Mouse (Mus musculus) cerebellum, adult 11-12 months (tissue): Measurements from ENCODE around the gene Slc5a10.

ENCODE experiments used
- DNase-seq: peaks from one replicate; pipeline ENCODE4 v3.0.0; 2022

Slc5a10 gene

DNA sequence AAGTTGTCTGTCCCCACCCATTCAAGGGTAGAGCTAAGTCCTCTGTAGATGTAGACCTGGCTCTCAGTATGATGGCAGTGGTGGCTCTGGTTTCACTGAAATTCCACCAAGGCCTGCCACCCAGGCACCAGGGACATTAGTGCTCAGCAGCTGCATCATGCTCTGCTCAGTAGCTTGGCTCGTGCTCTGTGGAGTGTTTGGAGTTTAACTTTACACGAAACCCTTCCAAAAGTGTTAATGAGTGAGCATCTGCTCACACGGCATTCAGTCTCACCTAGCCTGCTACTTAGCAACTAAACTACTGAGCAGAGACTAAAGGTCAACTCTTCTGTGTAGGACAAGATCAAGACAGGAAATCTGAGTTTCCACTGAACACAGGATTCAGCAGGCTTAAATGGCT, at the start of gene Slc5a10:
Slc5a10 (minus strand) TSS at position 191 of the 400 bp plus-strand sequence.
- no peak for DNase-seq

DNA sequence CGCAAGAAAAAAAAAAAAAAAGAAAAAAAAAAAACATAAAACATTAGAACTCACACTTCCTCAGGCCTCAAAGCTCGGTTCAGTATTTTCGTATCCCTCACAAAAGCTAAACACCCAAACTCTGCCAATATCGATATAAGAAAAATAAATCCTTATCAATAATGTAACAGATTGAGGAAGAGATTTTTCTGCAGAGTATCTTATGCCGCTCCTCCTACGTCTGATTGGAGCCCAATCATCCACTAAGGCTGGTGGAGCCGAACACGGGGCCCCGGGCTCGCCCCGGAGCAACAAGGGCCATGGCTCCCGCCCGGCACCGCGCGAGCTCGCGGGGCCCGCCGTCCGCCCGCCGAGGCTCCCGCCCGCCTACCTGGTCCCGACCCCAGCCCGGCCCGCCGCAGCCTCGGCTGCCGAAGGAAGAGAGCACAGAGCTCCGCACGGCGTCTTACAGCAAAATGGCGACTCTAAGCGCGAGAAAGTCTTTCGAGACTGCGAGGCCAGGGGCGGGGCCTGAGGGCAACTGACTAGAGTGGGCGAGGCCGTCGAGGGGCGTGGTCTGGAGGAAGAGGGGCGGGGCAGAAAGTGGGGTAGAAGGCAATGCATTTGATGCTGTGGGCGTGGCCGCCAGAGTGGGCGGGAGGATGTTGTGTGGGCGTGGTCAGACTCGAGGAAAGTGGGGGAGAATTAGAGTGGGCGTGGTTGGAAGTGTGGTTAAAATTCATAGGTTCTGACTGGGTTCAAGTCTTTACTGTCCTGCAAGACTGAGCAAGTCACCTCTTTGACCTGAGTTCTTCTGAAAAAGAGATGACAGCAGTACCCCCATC, 41.2 kb upstream of the Slc5a10 start, which contains the start of gene Prpsap2:
Prpsap2 (minus strand) TSS at position 505 of the 824 bp plus-strand sequence.
- DNase-seq = peak; percentile 98

DNA sequence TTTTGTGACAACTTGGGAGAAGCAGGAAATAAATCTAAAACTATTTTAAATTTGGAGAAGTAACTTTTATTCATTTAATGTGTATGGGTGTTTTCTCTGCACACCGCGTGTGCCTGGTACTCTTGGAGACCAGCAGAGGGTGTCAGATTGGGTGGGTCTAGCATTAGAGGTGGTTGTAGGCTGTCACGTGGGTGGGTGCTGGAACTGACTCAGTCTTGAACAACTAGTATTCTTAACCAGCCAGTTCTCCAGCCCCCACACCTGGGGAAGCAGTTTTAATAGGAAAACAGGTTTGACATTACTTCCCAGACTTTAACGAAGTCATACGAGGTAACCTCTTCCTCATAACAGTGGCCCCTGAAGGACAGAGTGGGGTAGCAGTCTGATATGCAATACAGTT, 39.9 kb upstream of the Slc5a10 start:
- DNase-seq = no peak

DNA sequence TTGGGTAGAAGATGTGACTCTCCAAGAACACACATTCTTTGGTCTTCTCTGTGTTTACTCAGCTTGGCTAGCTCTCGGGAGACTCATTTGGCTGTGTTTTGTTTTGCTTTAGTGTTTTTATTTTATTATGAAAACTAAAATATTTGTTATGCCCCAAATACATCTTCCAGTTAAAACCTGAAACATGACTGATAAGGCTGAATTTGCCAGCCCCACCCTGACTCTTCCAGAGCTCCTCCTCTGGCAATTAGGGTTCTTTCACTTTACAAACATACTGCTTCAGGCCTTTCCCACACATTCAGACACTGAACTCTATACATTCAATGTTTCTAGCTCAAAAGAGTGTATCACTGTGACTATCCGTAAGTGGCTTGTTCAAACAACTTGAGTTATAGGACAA, 36.5 kb upstream of the Slc5a10 start:
- DNase-seq = no peak

DNA sequence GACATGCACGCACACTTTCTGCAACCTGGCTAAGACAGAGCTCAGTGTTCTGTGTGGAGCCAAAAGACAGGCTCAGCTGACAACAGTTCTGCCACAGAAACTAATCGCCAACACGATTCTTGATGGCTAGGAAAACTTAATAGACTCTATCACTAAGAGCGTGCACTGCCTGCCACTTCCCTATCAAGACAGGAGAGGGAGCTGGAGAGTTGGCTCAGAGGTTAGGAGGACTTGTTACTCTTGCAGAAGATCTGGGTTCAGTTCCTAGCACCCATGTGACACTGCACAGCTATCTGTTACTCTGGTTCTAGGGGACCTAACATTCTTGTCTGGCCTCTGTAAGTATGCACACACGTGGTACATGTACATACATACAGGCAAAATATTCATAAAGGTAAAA, 31.0 kb upstream of the Slc5a10 start:
- no peak for DNase-seq

DNA sequence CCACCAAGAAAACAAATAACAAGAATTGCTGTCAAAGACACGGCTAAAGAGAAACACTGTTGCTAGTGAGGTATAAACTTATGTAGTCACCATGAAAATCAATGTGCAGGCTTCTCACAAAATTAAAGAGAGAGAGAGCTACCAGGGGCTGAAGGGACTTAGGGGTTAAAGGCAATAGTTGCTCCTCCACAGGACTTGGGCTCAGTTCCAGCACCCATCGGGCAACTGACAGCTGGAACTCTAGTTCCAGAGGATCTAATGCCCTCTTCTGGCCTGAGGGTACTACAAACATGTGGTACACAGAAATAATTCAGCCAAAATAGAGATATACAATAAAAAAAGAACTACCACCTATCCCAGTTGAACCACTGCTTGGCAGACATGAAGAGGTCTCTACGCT, 26.5 kb upstream of the Slc5a10 start:
- DNase-seq = no peak

DNA sequence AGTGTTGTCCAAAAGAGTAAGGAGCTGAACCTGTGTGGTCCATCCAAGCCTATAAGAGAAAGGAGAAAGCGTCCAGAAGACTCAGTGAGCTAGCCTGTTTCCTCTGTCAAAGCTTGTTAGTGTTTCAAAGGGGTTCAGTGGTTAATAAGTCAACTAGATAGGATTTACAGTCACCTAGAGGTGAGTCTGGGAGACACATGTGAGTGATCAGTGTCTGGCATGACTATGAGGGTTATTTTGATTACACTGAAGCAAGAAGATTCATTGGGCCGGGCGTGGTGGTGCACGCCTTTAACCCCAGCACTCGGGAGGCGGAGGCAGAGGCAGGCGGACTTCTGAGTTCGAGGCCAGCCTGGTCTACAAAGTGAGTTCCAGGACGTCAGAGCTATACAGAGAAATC, 25.2 kb upstream of the Slc5a10 start:
- DNase-seq = no peak

DNA sequence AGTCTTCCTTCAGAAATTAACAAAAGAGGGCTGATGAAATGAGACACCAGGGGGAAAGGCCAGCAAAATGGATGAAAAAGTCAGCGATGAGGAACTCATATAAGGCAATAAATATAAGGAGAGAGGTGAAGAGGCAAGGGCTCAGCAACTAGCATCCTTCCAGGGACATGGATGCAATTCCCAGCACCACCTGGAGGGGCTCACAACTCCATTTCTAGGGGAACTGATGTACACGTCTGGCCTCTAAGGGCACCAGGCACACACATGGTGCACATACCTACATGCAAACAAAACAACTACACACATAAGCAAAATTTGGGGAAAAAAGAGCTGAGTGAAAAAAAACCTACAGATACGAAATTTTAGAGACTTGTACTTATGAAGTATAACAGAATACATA, 23.8 kb upstream of the Slc5a10 start:
- no peak for DNase-seq

DNA sequence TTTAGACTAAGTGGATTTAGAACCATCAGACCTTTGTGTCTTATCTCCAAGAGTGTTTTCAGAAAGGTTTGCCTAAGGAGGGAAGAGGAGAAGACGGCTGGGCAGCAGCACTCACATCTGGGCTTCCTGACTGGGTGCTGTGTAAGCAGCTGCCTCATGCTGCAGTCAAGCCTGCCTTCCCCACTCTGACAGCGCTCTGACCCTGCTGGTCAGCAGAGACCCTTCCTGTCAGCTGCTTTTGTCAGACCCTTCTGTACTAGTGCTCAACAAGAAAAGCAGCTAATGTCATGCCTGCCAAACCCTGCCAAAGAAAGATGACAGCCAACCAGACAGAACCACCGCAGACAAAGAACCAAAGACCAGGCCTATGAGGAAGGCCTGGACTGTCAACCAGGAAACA, 23.1 kb upstream of the Slc5a10 start:
- no peak for DNase-seq

DNA sequence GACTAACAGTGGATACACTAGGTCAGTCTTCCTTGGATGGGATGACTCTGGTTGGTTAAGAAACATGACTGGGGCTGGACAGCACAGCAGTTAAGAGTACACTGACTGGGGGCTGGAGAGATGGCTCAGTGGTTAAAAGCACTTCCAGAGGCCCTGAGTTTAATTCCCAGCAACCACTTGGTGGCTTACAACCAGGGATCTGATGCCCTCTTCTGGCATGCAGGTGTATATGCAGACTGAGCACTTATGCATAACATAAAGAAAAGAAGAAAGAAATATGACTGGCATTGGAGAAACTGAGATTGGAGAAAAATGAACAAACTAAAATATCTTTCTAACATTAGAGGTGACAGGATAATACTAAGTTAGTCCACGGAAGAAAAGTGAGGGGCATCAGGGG, 19.9 kb upstream of the Slc5a10 start:
- DNase-seq = no peak

DNA sequence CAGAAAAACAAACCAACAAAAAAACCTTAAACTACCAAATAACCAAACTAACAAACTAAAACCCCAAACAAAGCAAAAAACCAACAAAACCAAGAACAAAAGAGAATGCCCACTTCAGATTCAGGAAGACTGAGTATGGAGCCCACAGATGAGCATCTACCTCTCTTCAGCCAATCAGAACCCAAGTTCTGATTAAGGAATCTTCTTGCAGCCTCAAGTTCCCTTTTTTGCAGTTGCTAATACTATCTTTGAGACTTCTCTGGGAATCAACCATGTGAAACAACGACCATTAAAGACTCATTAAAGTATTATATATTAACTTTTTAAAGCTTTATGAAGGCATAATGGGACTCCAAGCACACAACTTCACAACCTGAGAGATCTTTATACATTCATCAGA, 16.7 kb upstream of the Slc5a10 start:
- no peak for DNase-seq

DNA sequence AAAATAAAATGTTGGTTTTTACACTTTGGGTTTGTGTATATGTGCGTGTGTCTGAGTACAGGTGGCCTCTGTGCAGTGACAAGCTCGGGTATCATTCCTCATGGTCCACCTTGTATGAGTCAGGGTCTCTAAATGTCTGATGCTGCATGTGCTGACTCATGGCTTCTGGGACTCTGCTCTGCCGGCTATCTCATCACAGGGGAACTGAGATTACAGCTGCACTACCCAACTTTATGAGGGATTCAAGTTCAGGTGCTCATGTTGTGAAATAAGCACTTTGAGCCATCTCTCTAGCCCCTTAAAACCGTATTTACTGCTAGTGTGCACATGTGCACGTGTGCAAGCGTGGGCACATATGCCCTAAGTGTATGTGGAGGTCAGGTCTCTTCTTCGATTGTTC, 12.0 kb upstream of the Slc5a10 start:
- DNase-seq = no peak

DNA sequence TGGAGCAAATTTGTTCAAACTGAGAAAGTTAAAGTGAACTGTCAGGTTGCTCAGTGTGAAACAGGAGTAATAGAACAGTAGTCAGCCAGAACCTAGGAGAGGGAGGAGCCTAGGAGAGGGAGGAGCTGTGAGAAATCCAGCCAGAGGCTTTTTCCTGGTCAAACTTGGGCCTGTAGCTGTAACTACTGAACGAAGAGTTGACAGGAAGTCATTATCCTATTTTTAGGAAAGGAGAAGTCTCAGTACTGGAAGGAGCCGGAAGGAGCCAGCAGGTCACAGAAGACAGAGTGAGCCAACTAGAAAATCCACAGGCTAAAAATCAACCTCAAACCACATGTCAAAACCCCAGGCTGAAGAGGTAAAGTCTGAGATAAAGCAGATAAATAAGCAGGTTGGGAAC, 7.4 kb upstream of the Slc5a10 start:
- DNase-seq = no peak

DNA sequence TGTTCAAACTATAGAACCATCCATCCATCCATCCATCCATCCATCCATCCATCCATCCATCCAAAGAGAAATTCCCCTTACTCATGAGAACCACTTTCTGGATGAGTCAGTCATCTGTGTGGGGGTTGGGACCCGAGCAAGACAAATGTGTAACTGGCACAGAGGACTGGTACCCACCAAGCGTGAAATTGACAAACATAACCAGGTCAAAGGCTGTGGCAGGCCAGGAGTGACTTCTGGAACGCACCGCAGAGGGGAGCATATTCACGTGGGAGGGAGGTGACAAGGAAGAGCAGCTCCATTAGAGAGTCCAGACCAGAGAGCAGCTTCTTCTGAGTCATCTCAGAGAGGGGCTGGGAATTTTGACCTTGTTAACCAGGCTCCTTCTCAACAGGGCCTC, 1.5 kb upstream of the Slc5a10 start:
- DNase-seq = no peak

DNA sequence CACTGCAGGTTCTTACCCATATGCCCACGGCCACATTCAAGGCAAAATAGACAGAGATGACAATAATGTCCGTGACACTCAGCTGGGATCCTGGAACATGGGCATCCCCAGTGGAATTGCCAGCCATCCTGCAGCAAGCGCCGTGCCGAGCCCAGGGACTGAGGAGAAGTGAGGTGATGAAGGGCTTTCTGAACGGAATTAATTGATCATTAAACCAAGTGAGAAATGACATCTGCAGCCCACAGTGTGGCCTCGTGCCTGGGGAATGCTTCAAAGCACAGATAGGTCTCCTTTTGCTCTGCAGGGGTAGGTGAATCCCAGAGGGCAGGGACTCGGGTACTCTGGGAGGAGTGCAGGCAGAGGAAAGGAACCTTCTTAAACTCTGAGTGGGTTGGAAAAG, 800 bp downstream of the Slc5a10 start:
- DNase-seq = no peak

DNA sequence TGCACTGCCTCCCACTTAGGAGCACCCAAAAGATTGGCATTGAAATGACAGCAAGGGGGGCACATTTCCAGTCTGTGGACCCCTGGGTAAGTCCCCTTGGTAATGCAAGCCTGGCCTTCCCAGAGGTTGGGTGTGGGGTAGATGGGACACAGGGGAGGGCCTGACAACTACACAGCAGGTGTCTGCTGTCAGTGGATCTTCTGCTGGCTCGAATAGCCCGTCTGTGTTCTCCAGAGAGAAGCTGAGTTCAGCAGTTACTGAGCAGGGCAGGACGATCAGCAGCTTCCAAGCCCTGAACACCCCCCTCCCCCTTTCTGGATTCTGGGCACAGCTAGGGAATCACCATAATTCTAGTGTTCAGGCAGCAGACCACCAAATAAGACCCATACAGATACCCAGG, 1.2 kb downstream of the Slc5a10 start:
- DNase-seq = no peak

DNA sequence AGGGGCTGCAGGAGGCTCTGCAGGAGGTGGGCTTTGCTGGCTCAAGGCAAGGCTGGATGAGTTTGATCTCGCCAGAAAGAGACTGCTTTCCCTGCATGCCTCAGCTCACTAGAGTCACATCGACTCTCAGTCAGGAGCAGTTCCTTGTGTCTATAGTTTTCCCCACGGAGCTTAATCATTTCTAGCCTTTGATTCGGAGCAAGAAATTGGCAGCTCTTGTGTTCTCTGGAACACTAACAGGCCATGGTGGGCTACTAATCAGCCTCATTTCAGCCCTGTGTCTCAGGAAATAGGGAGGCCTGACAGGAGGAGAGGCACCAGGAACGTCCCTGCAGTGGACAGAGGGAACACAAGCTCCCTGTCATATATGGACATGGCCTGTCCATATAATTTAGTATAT, 2.6 kb downstream of the Slc5a10 start:
- no peak for DNase-seq

DNA sequence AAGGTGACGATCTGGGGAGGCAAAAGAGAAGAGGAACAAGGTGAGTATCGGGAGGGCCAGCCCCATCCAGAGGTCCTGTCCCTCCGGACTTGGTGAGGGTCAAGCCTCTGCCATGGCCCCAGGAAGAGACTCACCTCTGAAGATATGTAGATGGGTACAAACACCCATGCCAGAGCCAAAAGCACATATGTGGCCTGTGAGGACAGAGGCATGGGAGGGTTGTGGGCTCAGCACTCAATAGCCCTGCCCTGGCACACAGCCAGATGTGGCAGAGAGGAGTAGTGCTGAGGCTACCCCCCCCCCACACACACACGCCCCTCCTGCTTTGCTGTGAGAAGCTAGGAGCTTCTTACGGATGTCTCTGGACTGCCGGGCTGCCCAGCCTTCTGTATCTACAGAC, 5.5 kb downstream of the Slc5a10 start:
- no peak for DNase-seq

DNA sequence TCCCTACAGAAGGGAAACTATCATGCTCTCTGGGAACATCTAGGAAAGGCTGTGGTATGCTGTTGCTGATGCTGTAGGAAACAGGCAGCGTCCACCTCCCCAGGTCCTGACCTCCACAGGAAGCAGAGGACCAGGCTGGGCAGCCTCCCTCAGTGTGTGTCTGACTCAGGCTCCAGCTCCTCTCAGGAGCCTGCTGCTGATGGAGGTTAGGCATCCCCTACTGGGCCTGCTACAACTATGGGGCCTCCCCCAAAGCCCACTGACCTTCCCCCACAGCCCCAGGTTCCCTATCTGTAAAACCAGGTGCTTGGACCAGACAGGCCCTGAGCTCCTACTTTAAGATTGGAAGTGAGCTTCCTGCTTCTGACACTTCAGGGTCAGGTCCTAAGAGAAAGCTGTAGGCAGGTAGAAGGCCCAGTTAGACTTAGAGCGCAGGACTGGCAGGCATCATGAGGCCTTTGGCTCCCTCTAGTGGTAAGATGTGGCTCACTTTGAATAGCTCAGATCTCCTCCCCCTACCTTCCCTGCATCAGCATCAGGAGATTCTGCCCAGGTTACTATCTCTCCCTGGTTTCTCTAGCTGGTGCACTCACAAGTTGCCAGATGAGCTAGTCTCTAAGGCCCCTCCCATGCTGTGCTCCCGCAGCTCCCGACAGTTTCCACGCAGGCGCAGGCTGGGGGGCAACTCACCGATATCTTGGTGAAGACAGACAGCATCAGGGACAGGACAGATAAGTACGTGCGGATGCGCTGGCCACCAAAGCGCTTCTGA, 6.1 kb downstream of the Slc5a10 start:
- peak; percentile 74 for DNase-seq

DNA sequence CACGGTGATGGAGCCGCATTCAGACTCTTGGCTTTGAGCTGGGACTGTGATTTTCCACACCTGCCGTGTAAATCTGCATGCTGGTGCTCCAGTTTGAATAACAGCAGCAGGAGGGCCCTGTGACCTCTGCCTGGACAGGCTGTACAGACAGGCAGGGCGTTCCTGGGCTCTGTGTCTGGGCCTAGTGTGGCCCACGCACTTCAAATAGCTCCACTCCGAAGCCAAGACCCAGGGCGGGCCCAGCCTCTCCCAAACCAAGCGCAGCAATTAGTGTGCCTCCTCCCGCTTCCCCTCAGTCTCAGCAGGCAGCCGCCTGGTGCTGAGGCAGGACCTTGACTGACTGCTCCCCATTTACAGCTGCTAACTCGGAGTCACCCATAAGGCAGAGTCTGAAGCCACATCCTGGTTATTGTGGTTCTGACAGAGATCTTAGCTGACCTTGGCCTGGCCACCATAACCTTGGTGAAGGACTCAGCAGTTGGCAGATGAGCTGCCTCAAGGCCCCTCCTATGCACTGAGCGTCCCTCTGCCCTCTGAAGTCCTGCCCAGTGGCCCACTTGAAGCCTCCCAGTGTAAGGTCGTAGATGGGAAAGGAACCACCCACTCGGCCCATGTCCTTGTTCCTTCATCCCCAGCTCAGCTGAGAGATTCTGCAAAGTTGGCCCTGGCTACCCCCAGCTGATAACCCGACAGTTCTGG, 7.3 kb downstream of the Slc5a10 start:
- no peak for DNase-seq

DNA sequence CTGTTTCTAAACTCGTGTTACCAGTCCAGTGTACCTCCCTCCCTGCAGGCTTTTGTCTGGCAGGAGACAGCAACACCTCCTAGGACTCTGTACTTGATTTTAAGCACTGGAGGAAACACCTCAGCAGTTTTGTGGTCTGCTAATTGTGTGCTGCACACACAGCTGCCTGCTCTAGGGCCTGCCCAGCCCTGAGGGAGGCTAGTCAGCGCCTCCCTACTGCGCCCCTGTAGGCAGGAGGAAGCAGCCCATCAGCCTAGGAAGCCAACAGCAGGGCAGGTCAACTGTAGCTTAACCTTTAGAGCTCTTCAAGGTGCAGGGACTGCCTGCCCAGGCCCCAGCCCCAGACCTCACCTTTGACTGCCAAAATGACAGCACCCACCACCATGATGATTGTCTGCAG, 11.7 kb downstream of the Slc5a10 start:
- no peak for DNase-seq

DNA sequence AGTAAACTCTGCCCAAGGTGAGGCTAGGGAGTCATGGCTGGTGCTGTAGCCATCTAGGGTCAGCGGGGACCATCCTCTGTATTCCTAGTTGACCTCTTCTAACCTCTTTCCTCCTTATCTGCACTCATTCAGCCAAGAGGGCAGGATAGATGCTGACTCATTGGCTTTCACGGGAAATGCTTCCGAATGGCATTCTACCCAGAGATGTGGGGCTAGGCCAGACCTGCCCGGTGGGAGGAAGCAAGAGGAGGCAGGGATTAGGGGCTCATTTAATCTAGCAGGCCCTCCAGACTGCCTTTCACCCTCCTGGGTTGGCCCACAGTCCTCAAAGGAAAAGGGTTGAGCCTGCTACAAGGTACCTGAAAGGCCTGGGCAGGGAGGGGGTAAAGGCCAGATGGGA, 14.4 kb downstream of the Slc5a10 start:
- DNase-seq = no peak

DNA sequence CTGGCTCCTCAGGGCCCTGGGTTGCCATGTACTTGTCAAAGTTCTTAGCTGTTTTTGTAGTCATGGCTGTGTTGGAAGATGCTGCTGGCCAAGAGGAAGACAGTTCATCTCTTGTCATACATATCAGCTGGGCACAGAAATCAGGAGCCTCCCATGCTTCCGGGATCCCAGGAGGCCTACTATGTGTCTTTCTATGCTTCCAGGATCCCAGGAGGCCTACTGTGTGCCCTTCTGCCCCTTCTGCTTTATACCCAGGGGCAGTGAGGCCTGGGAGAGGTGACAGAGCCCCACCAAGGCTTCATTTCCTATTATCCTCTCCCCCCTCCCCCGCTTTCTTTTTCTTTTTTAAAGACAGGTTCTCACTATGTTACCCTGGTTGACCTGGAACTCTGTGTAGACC, 15.0 kb downstream of the Slc5a10 start:
- no peak for DNase-seq

DNA sequence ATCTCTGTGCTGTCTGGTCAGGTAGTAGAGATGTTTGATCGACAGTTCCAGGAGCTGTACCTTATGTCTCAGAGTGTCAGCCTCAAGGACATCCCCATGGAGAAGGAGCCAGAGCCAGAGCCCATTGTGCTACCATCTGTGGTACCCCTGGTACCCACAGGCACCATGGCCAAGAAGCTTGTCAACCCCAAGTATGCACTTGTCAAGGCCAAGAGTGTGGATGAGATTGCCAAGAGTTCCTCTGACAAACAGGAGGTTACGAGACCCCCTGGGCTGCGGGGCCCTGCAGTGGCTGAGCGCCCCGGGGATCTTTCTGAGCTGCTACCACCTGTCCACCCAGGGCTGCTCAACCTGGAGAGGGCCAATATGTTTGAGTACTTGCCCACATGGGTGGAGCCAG, 18.1 kb downstream of the Slc5a10 start:
- no peak for DNase-seq
